Mouse (Mus musculus): ENCODE results near the gene Card14. TPM values are rescaled to one million over a fixed set of nuclear protein-coding genes. Genes with fewer than 3 reads are reported as not detected.

Gene Card14
- total RNA-seq, 2 experiments from 2014 or later: 0.33 to 0.54 TPM

- intact Hi-C loops (cut with DNase I): no loop called here
- H3K27ac ChIP-seq: no peak overlapping the region
- peak overlapping the region; percentile 98 for H3K4me3 ChIP-seq
- no peak for TF ChIP-seq CTCF (IDR thresholded peaks at IDR 0.05)
- no peak for DNase-seq
Measured at GRCm38 (mm10) chr11:119394210-119394609, 86.6 kb downstream of the Card14 start.

Small RNA genes within 50 kb of the gene (microRNA-seq; reads per million reads assigned to microRNA genes)
- gene Mir1932: not detected

Other genes with a start within 250 kb of the Card14 start
- 1 to 10 TPM; 2.1 to 2.2 TPM for gene Cbx4, start 221.5 kb upstream of the Card14 start, total RNA-seq (2021)
- gene Tbc1d16, start 79.3 kb upstream of the Card14 start, total RNA-seq (2021): 10 to 100 TPM; 30.7 to 36.6 TPM
- gene Ccdc40, start 79.2 kb upstream of the Card14 start, total RNA-seq (2021): not detected
- gene Gaa, start 39.9 kb upstream of the Card14 start, total RNA-seq (2021): 100 to 1,000 TPM; 148 to 177 TPM
- 10 to 100 TPM; 42.1 to 51.6 TPM for gene Eif4a3, start 7.7 kb upstream of the Card14 start, total RNA-seq (2021)
- gene Sgsh, start 47.8 kb downstream of the Card14 start, total RNA-seq (2021): 1 to 10 TPM; 2.7 to 3.0 TPM
- 1 to 10 TPM; 1.9 to 2.8 TPM for gene Slc26a11, start 47.8 kb downstream of the Card14 start, total RNA-seq (2021)
- gene Rnf213, start 85.3 kb downstream of the Card14 start, total RNA-seq (2021): 1 to 10 TPM; 4.1 to 6.9 TPM
- 1 to 10 TPM; 4.3 to 4.5 TPM for gene Endov, start 183.6 kb downstream of the Card14 start, total RNA-seq (2021)
- not detected for gene Nptx1, start 240.0 kb downstream of the Card14 start, total RNA-seq (2021)

All from gastrocnemius, adult 2 months (tissue).